Mouse (Mus musculus) ES-E14 (cell line): ENCODE results near the gene Ccdc172.

Experiments used
- MAFK ChIP-seq: IDR thresholded peaks from 2 replicates; pipeline ENCODE4 v1.6.1; 2014; ENCODE audit warnings: mild to moderate bottlenecking, low read depth, low read length, inconsistent platforms; ENCODE audit not compliant: insufficient read depth
- ZNF384 ChIP-seq: IDR thresholded peaks from 2 replicates; pipeline ENCODE4 v1.6.1; 2012; ENCODE audit warnings: low read depth, low read length, inconsistent platforms

DNA sequence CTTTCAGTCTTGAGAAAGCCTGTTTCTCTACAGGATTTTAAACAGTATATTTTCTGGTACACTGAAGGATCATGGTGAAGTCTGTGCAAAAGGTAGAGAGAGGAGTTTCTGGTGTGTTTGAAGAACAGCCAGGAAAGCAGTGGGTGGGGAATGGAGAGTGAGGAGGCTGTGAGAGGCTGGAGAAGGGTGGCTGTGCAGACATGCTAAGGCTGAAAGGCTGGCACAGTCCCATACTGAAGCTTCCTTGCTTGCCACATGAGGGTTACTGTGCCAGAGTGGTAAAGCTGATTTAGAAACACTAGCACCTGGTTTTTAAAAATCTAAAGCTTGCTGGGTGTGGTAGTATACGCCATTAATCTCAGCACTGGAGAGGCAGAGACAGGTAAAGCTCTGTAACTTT is 9.9 kb downstream of the Ccdc172 start:
- TF ChIP-seq MAFK: no peak
- no peak for TF ChIP-seq ZNF384
